ENCODE assay signal across 29 mouse cellular contexts in genomic region chr1:107559494-107559893, GRCm38 (mm10). TPM values are rescaled to one million over a fixed set of nuclear protein-coding genes. Genes with fewer than 3 reads are reported as not detected.
DNase-seq lines count a peak whose midpoint lies in the region; ATAC-seq and TF ChIP-seq lines count a peak whose summit lies in the region.
"Had no signal": no experiment of that assay in that cellular context is flagged by ENCODE, and none has a peak within 500 bp of the region (broad histone marks: within the 10 kb centered on the region; RNA-seq: fewer than 3 reads in every experiment).

No protein-coding gene starts in this region.

- H3K27ac ChIP-seq in lung, embryonic 14.5 days (ENCODE audit: low read depth), result no peak overlapping the region
- no peak overlapping the region for H3K27ac ChIP-seq in forebrain, embryonic 16.5 days (ENCODE audit: low read length)
- H3K27ac ChIP-seq: embryonic facial prominence, embryonic 12.5 days; embryonic facial prominence, embryonic 15.5 days; heart, adult 2 months; heart, embryonic 10.5 days; heart, embryonic 13.5 days; hindbrain, embryonic 14.5 days; hindbrain, postnatal 0 days had no signal

- no peak overlapping the region for H3K4me2 ChIP-seq in lung, embryonic 14.5 days
- H3K4me2 ChIP-seq in forebrain, embryonic 16.5 days (ENCODE audit: low read length), result no peak overlapping the region
- H3K4me2 ChIP-seq: embryonic facial prominence, embryonic 12.5 days; embryonic facial prominence, embryonic 15.5 days; heart, embryonic 13.5 days; hindbrain, embryonic 14.5 days had no signal

- no peak for ATAC-seq in lung, embryonic 14.5 days (ENCODE audit: insufficient read depth)
- ATAC-seq in megakaryocyte, adult 5-6 weeks (ENCODE audit: poor library complexity, severe bottlenecking), result peak; percentile 41; the same call in 1 of the 2 replicates
- no peak for ATAC-seq in forebrain, embryonic 16.5 days
- ATAC-seq: activated CD4-positive, CD25-positive, alpha-beta regulatory T cell, adult 4 months; CD4-positive, CD25-positive, alpha-beta regulatory T cell, adult 4 months; forebrain, embryonic 14.5 days; hindbrain, postnatal 0 days; inflammation-experienced regulatory T-cells, adult 6 months had no signal

- H3K27me3 ChIP-seq in lung, embryonic 14.5 days (ENCODE audit: insufficient read depth, low read length), result no peaks in the 10 kb centered on the region
- no peaks in the 10 kb centered on the region for H3K27me3 ChIP-seq in forebrain, embryonic 16.5 days (replicated peaks; ENCODE audit: control insufficient read depth, insufficient read depth, low read length)
- H3K27me3 ChIP-seq: embryonic facial prominence, embryonic 12.5 days; embryonic facial prominence, embryonic 15.5 days; heart, embryonic 13.5 days had no signal

- 75% methylated on average over 3 of the region's 3 CpGs for WGBS in lung, embryonic 14.5 days
- WGBS in forebrain, embryonic 16.5 days, result 90% methylated on average over 3 of the region's 3 CpGs

- no peak overlapping the region for H3K9ac ChIP-seq in lung, embryonic 14.5 days
- no peak overlapping the region for H3K9ac ChIP-seq in forebrain, embryonic 16.5 days (replicated peaks; ENCODE audit: low read depth, low read length)
- H3K9ac ChIP-seq: embryonic facial prominence, embryonic 12.5 days; embryonic facial prominence, embryonic 15.5 days; heart, embryonic 13.5 days; hindbrain, embryonic 14.5 days had no signal

- peak; percentile 17 for DNase-seq in lung, embryonic 14.5 days
- DNase-seq in lung, postnatal 36 days, result no peak
- DNase-seq in NIH3T3 (ENCODE audit: low read depth), result peak; percentile 20
- no peak for DNase-seq in cerebellum, postnatal 4 days (ENCODE audit: low spot score in 2 of 2)
- DNase-seq: adrenal gland, postnatal 10 days; adrenal gland, postnatal 36 days; cerebellum, adult 18-20 months; cerebellum, adult 9-10 months; cerebellum, postnatal 14 days; gastrocnemius, postnatal 25 days; heart, adult 2 months; heart, postnatal 14 days; heart, postnatal 4 days had no signal

- no peaks in the 10 kb centered on the region for H3K9me3 ChIP-seq in lung, embryonic 14.5 days (ENCODE audit: low read depth, low read length)
- H3K9me3 ChIP-seq in forebrain, embryonic 16.5 days (ENCODE audit: control insufficient read depth, low read length), result no peaks in the 10 kb centered on the region
- H3K9me3 ChIP-seq: embryonic facial prominence, embryonic 12.5 days; embryonic facial prominence, embryonic 15.5 days; heart, embryonic 10.5 days; heart, embryonic 13.5 days had no signal

- no peaks in the 10 kb centered on the region for H3K36me3 ChIP-seq in lung, embryonic 14.5 days (ENCODE audit: insufficient read depth)
- no peaks in the 10 kb centered on the region for H3K36me3 ChIP-seq in forebrain, embryonic 16.5 days (ENCODE audit: control insufficient read depth, insufficient read depth)
- H3K36me3 ChIP-seq: embryonic facial prominence, embryonic 12.5 days; embryonic facial prominence, embryonic 15.5 days; heart, embryonic 10.5 days; heart, embryonic 13.5 days had no signal

- no peak for TF ChIP-seq CTCF in lung, embryonic 14.5 days (IDR thresholded peaks at IDR 0.05; ENCODE audit: low read depth)

- no peak overlapping the region for H3K4me3 ChIP-seq in lung, embryonic 14.5 days (ENCODE audit: low read depth, low read length)
- no peak overlapping the region for H3K4me3 ChIP-seq in forebrain, embryonic 16.5 days (replicated peaks; ENCODE audit: low read length)
- H3K4me3 ChIP-seq: embryonic facial prominence, embryonic 12.5 days; embryonic facial prominence, embryonic 15.5 days; heart, adult 2 months; heart, embryonic 10.5 days; heart, embryonic 13.5 days had no signal

- no peaks in the 10 kb centered on the region for H3K4me1 ChIP-seq in lung, embryonic 14.5 days (ENCODE audit: insufficient read depth)
- no peaks in the 10 kb centered on the region for H3K4me1 ChIP-seq in forebrain, embryonic 16.5 days (replicated peaks; ENCODE audit: control insufficient read depth, insufficient read depth, low read length)
- H3K4me1 ChIP-seq: embryonic facial prominence, embryonic 12.5 days; embryonic facial prominence, embryonic 15.5 days; heart, embryonic 10.5 days; heart, embryonic 13.5 days had no signal

RNA-seq across cellular contexts. Expression of gene Serpinb8, which starts 30.3 kb away (rescaled TPM):
- polyA plus RNA-seq in lung, embryonic 14.5 days (2014; fragmentation: Nextera tagmentation; extraction: Ambion mirVana), result 2.9 and 5.1 TPM in 2 replicates
- 1.5 and 2.1 TPM in 2 replicates for total RNA-seq in megakaryocyte, adult 5-6 weeks (2015)
- 0.49 and 1.4 TPM in 2 replicates for total RNA-seq in megakaryocyte, adult 5-6 weeks (2017)
- polyA plus RNA-seq in forebrain, embryonic 16.5 days (2015; fragmentation: Nextera tagmentation; extraction: Ambion mirVana), result 0.22 and 0.52 TPM in 2 replicates
- total RNA-seq: MEL had no signal
- polyA plus RNA-seq: activated CD4-positive, CD25-positive, alpha-beta regulatory T cell, adult 4 months; CD4-positive, CD25-positive, alpha-beta regulatory T cell, adult 4 months had no signal

RNA-seq across cellular contexts. Expression of gene Serpinb2, which starts 48.3 kb away (rescaled TPM):
- 0.26 and 0.33 TPM in 2 replicates for polyA plus RNA-seq in lung, embryonic 14.5 days (2014; fragmentation: Nextera tagmentation; extraction: Ambion mirVana)
- 38.0 and 40.7 TPM in 2 replicates for total RNA-seq in megakaryocyte, adult 5-6 weeks (2015)
- total RNA-seq in megakaryocyte, adult 5-6 weeks (2017), result 9.6 and 13.5 TPM in 2 replicates
- polyA plus RNA-seq in forebrain, embryonic 16.5 days (2015; fragmentation: Nextera tagmentation; extraction: Ambion mirVana), result 0.16 and 0.20 TPM in 2 replicates
- total RNA-seq: common myeloid progenitor, adult 5-6 weeks; gastrocnemius, adult 8-10 months; gastrocnemius, postnatal 25 days; heart, postnatal 4 days; MEL had no signal
- polyA plus RNA-seq: activated CD4-positive, CD25-positive, alpha-beta regulatory T cell, adult 4 months; CD4-positive, CD25-positive, alpha-beta regulatory T cell, adult 4 months; heart, embryonic 13.5 days; hindbrain, embryonic 11.5 days; hindbrain, embryonic 14.5 days; inflammation-experienced regulatory T-cells, adult 6 months had no signal

Comparison
In these comparisons a context has a peak if more than half of its experiments do, and no peak if none do; other contexts are left out.
1. DNase-seq: peak in lung, embryonic 14.5 days (single experiment) and NIH3T3 (single experiment); none in lung, postnatal 36 days (single experiment) and cerebellum, postnatal 4 days (0 of 2).